Mouse (Mus musculus): ENCODE data around the gene Sp4. TPM values are rescaled to one million over a fixed set of nuclear protein-coding genes. Genes with fewer than 3 reads are reported as not detected.
A peak's percentile ranks its signal among the peaks of the same experiment; 100 is the strongest.

Sp4 gene
- total and polyA plus RNA-seq, 2 experiments from 2014 or later: 17.4 to 50.8 TPM

DNA sequence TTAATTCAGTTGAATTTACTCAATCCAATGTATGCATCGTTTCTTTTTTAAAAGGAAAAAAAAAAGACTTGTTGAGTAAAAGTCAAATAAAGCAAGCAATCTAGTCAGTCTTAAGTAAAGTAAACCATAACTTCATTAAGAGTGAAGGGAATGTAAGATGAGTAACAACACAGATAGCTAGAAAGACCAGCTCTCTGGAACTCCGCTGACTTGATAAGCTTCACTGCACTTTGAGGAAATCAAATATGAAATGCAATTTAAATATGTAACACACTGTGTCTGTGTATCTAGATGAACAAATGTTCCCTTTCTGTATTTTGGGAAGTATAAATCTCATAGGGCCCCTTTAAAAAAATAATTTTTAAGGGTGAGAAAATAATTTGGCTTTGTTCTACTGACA, 24.9 kb upstream of the Sp4 start:
- Histone ChIP-seq H3K27ac (ENCODE audit: low read depth, low read length) (no peak overlapping the region), H3K4me2 (ENCODE audit: low read depth, low read length, poor library complexity, severe bottlenecking) (no peak overlapping the region), H3K27me3 (ENCODE audit: insufficient read depth, low read length) (no peaks in the 10 kb centered on the region), H3K9me3 (ENCODE audit: low read length) (no peaks in the 10 kb centered on the region), H3K36me3 (ENCODE audit: insufficient read depth, low read length) (no peaks in the 10 kb centered on the region), H3K4me1 (ENCODE audit: insufficient read depth, low read length) (no peaks in the 10 kb centered on the region), H3K9ac (replicated peaks; ENCODE audit: low read length, poor library complexity, severe bottlenecking) (no peak overlapping the region), H3K4me3 (ENCODE audit: low read depth, low read length) (no peak overlapping the region)
- ATAC-seq (ENCODE audit: low FRiP score): no peak
- TF ChIP-seq CTCF (IDR thresholded peaks at IDR 0.05): no peak
- no peak for DNase-seq (ENCODE audit: low spot score)
- WGBS: 93% methylated on average over 2 of the region's 2 CpGs

- ATAC-seq (ENCODE audit: low FRiP score): no peak
- no peaks in the 10 kb centered on the region for H3K36me3 ChIP-seq (ENCODE audit: insufficient read depth, low read length)
- H3K9me3 ChIP-seq (ENCODE audit: low read length): no peaks in the 10 kb centered on the region
- no peak overlapping the region for H3K4me2 ChIP-seq (ENCODE audit: low read depth, low read length, poor library complexity, severe bottlenecking)
- no peak overlapping the region for H3K4me3 ChIP-seq (ENCODE audit: low read depth, low read length)
- no peak overlapping the region for H3K27ac ChIP-seq (ENCODE audit: low read depth, low read length)
- no peaks in the 10 kb centered on the region for H3K4me1 ChIP-seq (ENCODE audit: insufficient read depth, low read length)
- TF ChIP-seq CTCF (IDR thresholded peaks at IDR 0.05): no peak
- H3K9ac ChIP-seq (replicated peaks; ENCODE audit: low read length, poor library complexity, severe bottlenecking): no peak overlapping the region
- no peaks in the 10 kb centered on the region for H3K27me3 ChIP-seq (ENCODE audit: insufficient read depth, low read length)
- no peak for DNase-seq (ENCODE audit: low spot score)
These were observed 18.8 kb upstream of the Sp4 start for GRCm38 (mm10) chr12:118320076-118320475.

- 81% methylated on average over 2 of the region's 2 CpGs for WGBS
These were observed 13.2 kb upstream of the Sp4 start for GRCm38 (mm10) chr12:118314477-118314845.

DNA sequence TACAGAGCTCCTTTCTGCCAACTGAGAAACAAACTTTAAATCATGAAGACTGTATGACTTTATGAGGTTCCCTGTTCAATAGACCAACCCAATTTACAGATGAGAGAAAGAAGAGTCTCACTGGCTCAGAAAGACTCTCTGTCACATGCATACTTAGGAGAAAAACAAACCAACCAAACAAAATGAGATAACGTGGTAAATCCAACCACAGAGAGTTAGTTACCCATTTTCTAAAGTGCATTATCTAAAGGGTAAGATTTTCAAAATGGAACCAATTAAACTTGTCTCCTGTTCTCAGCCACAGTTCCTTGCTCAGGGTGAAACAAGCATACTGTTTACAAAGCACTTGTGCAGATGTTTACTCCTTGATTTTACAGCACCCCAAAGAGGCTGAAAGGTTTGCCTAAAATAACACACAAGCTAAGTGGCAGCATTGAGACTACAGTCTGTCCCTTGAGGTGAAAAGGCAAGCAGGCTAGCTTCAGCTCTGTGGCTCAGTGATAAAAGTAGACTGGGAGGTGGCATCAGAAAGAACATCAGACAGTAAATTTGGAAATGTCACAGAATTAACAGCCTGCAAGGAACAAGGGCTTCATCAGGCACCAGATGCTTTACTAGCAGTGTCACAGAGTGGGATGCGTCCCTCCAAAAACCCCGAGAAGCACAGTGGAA, 12.7 kb upstream of the Sp4 start:
- no peak for ATAC-seq (ENCODE audit: low FRiP score)
- H3K4me1 ChIP-seq (ENCODE audit: insufficient read depth, low read length): no peaks in the 10 kb centered on the region

More at GRCm38 (mm10) chr12:118314477-118314845, 13.2 kb upstream of the Sp4 start:
- TF ChIP-seq CTCF (IDR thresholded peaks at IDR 0.05): no peak
- Histone ChIP-seq H3K36me3 (ENCODE audit: insufficient read depth, low read length) (no peaks in the 10 kb centered on the region), H3K9me3 (ENCODE audit: low read length) (no peaks in the 10 kb centered on the region), H3K4me1 (ENCODE audit: insufficient read depth, low read length) (no peaks in the 10 kb centered on the region), H3K9ac (replicated peaks; ENCODE audit: low read length, poor library complexity, severe bottlenecking) (no peak overlapping the region), H3K4me3 (ENCODE audit: low read depth, low read length) (no peak overlapping the region), H3K27ac (ENCODE audit: low read depth, low read length) (no peak overlapping the region), H3K4me2 (ENCODE audit: low read depth, low read length, poor library complexity, severe bottlenecking) (no peak overlapping the region), H3K27me3 (ENCODE audit: insufficient read depth, low read length) (no peaks in the 10 kb centered on the region)
- ATAC-seq (ENCODE audit: low FRiP score) (no peak), DNase-seq (ENCODE audit: low spot score) (no peak)

GRCm38 (mm10) chr12:118303586-118303985, 2.3 kb upstream of the Sp4 start:
- no peak for ATAC-seq (ENCODE audit: low FRiP score)
- 92% methylated on average over 3 of the region's 3 CpGs for WGBS
- Histone ChIP-seq H3K27ac (ENCODE audit: low read depth, low read length) (no peak overlapping the region), H3K9me3 (ENCODE audit: low read length) (no peaks in the 10 kb centered on the region), H3K4me3 (ENCODE audit: low read depth, low read length) (no peak overlapping the region), H3K9ac (replicated peaks; ENCODE audit: low read length, poor library complexity, severe bottlenecking) (no peak overlapping the region), H3K36me3 (ENCODE audit: insufficient read depth, low read length) (no peaks in the 10 kb centered on the region), H3K27me3 (ENCODE audit: insufficient read depth, low read length) (no peaks in the 10 kb centered on the region), H3K4me2 (ENCODE audit: low read depth, low read length, poor library complexity, severe bottlenecking) (no peak overlapping the region), H3K4me1 (ENCODE audit: insufficient read depth, low read length) (peaks cover 12% of the 10 kb centered on the region; the same call in 1 of the 2 replicates)
- DNase-seq (ENCODE audit: low spot score): no peak
- TF ChIP-seq CTCF (IDR thresholded peaks at IDR 0.05): no peak

More for the DNA sequence above, 12.7 kb upstream of the Sp4 start:
- Histone ChIP-seq H3K27me3 (ENCODE audit: insufficient read depth, low read length) (no peaks in the 10 kb centered on the region), H3K4me2 (ENCODE audit: low read depth, low read length, poor library complexity, severe bottlenecking) (no peak overlapping the region), H3K27ac (ENCODE audit: low read depth, low read length) (no peak overlapping the region), H3K4me3 (ENCODE audit: low read depth, low read length) (no peak overlapping the region), H3K9ac (replicated peaks; ENCODE audit: low read length, poor library complexity, severe bottlenecking) (no peak overlapping the region), H3K36me3 (ENCODE audit: insufficient read depth, low read length) (no peaks in the 10 kb centered on the region), H3K9me3 (ENCODE audit: low read length) (no peaks in the 10 kb centered on the region)
- TF ChIP-seq CTCF (IDR thresholded peaks at IDR 0.05): no peak
- no peak for DNase-seq (ENCODE audit: low spot score)
- 78% methylated on average over 3 of the region's 3 CpGs for WGBS

DNA sequence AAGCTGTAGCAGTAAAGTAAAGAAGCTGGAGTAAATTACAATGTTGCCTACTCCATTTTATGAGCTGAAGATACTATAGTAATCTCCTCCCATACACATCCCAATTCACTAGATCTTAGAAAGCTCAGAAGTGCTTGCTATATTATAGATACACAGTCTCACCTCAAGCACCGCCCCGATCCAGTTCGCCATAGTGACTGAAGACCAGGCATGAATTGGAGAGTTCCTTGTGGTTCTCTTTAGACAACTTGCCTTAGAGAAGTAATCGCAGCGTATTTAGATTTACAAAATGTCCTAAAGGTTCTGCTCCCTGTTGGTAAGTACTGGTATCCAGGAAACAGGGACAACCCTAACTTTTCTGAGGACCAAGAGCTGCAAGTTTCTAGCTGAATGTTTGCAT, 1.8 kb upstream of the Sp4 start:
- Histone ChIP-seq H3K4me3 (ENCODE audit: low read depth, low read length) (peak overlapping the region; percentile 79; the same call in 1 of the 2 replicates), H3K27ac (ENCODE audit: low read depth, low read length) (no peak overlapping the region), H3K4me2 (ENCODE audit: low read depth, low read length, poor library complexity, severe bottlenecking) (peak overlapping the region; percentile 57; the same call in 1 of the 2 replicates), H3K27me3 (ENCODE audit: insufficient read depth, low read length) (no peaks in the 10 kb centered on the region), H3K9me3 (ENCODE audit: low read length) (no peaks in the 10 kb centered on the region), H3K36me3 (ENCODE audit: insufficient read depth, low read length) (no peaks in the 10 kb centered on the region), H3K9ac (replicated peaks; ENCODE audit: low read length, poor library complexity, severe bottlenecking) (no peak overlapping the region), H3K4me1 (ENCODE audit: insufficient read depth, low read length) (peaks cover 16% of the 10 kb centered on the region; the same call in 1 of the 2 replicates)
- no peak for TF ChIP-seq CTCF (IDR thresholded peaks at IDR 0.05)
- ATAC-seq (ENCODE audit: low FRiP score): no peak
- DNase-seq (ENCODE audit: low spot score): no peak
- 94% methylated on average over 5 of the region's 5 CpGs for WGBS
